Mouse (Mus musculus) intestine, postnatal 0 days (tissue): ENCODE results near the gene Gm18336. TPM values are rescaled to one million over a fixed set of nuclear protein-coding genes. Genes with fewer than 3 reads are reported as not detected.

Experiments used
- ATAC-seq: fragments of 200-750 bp; cut with Nextera tagmentation; 2 replicates; pipeline ENCODE4 v1.8.0; 2017; ENCODE audit warnings: mild to moderate bottlenecking, moderate TSS enrichment, moderate library complexity
- H3K27ac ChIP-seq: fragments of 300-500 bp; sonication (generic); 2 replicates; pipeline ENCODE4 v1.5.1; 2014; ENCODE audit warnings: mild to moderate bottlenecking, low read depth, low read length, moderate library complexity
- H3K27me3 ChIP-seq: fragments of 300-500 bp; sonication (generic); replicated peaks from 2 replicates; pipeline ENCODE4 v1.6.1; 2014; ENCODE audit warnings: low read length, mixed read lengths; ENCODE audit not compliant: control insufficient read depth, insufficient read depth
- H3K36me3 ChIP-seq: fragments of 300-500 bp; sonication (generic); 2 replicates; pipeline ENCODE4 v1.6.1; 2014; ENCODE audit warnings: mild to moderate bottlenecking, moderate library complexity; ENCODE audit not compliant: control insufficient read depth, insufficient read depth
- H3K4me1 ChIP-seq: fragments of 300-500 bp; sonication (generic); replicated peaks from 2 replicates; pipeline ENCODE4 v1.6.1; 2014; ENCODE audit warnings: antibody characterized with exemption, low read length, mixed read lengths; ENCODE audit not compliant: control insufficient read depth, insufficient read depth
- H3K4me2 ChIP-seq: fragments of 300-500 bp; sonication (generic); replicated peaks from 2 replicates; pipeline ENCODE4 v1.6.1; 2014; ENCODE audit warnings: low read depth, mild to moderate bottlenecking, moderate library complexity
- H3K4me3 ChIP-seq: fragments of 300-500 bp; sonication (generic); 2 replicates; pipeline ENCODE4 v1.5.1; 2014; ENCODE audit warnings: low read depth, low read length
- H3K9ac ChIP-seq: fragments of 300-500 bp; sonication (generic); 2 replicates; pipeline ENCODE4 v1.6.1; 2014; ENCODE audit warnings: mild to moderate bottlenecking, low read depth, low read length
- H3K9me3 ChIP-seq: fragments of 300-500 bp; sonication (generic); 2 replicates; pipeline ENCODE4 v1.6.1; 2016; ENCODE audit warnings: mixed run types; ENCODE audit not compliant: control insufficient read depth
- CTCF ChIP-seq: sonication (generic); IDR thresholded peaks from 2 replicates; pipeline ENCODE4 v1.5.1; 2016; ENCODE audit warnings: low read depth, mild to moderate bottlenecking, control low read depth, antibody characterized with exemption, moderate library complexity
- WGBS: fragments of 180-500 bp; shearing (Covaris S2); extraction: QIAGEN DNeasy Blood & Tissue Kit; methylation state at CpG from one replicate; pipeline ENCODE4 v1.1.7; 2014; 5-methylcytosine and 5-hydroxymethylcytosine counted together
- polyA plus RNA-seq: library from polyadenylated mRNA; unstranded; fragments of >200 nt; fragmentation: Nextera tagmentation; extraction: Ambion mirVana; gene quantifications from 2 replicates; pipeline ENCODE4 v1.2.1, GENCODE M21; 2015

The Gm18336 gene
- polyA plus RNA-seq, 1 experiment from 2014 or later = not detected

DNA sequence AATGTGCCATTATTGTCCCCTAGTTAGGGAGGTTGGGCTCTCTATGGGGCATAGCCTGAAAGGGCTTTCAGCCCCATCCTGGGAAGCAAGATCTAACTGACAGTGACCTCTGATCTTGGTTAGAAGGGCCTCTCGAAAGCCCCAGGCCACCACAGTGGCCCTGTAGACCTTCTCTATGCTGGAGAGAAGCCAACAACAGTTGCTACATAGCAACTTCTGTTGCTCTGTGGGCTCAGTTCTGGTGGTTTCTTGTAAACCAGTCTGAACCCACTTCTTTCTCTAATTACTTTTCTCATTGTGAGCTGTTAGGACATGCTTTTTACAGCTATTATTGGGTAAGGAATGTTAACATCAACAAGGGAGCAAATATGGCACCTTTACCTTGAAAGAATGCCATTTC is 41.8 kb downstream of the Gm18336 start:
- no peak overlapping the region for H3K9ac ChIP-seq
- TF ChIP-seq CTCF = no peak
- WGBS = 70% methylated on average over 1 of the region's 1 CpGs

DNA sequence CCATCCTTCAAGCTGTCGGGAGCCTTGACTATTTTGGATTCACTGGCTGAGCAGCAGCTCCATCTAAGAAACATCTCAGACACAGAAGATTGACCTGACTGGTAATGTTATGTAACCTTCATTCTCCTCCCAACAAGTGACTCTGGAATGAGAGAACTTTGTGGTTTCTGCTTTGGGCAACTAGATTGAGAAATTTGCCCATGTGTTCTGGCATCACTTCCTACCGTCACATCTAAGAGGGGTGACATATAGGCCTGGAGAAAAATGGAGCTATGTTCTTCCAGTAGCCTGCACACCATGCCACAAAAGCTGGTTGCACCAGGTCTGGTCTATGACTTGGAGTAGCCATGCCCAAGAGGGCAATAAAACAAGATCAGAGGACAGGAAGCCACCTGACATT is 42.4 kb downstream of the Gm18336 start:
- H3K9ac ChIP-seq = no peak overlapping the region
- ATAC-seq = no peak
- no peak for TF ChIP-seq CTCF
- no peaks in the 10 kb centered on the region for H3K9me3 ChIP-seq
- H3K4me3 ChIP-seq = no peak overlapping the region
- no peaks in the 10 kb centered on the region for H3K27me3 ChIP-seq
- WGBS = 93% methylated on average over 2 of the region's 2 CpGs
- H3K4me1 ChIP-seq = no peaks in the 10 kb centered on the region
- peaks cover 15% of the 10 kb centered on the region; the same call in 1 of the 2 replicates for H3K36me3 ChIP-seq
- H3K4me2 ChIP-seq = no peak overlapping the region
- no peak overlapping the region for H3K27ac ChIP-seq

More for the DNA sequence above, 41.8 kb downstream of the Gm18336 start:
- Histone ChIP-seq H3K4me3 (no peak overlapping the region), H3K4me1 (no peaks in the 10 kb centered on the region), H3K27me3 (no peaks in the 10 kb centered on the region), H3K9me3 (no peaks in the 10 kb centered on the region), H3K27ac (no peak overlapping the region), H3K36me3 (peaks cover 15% of the 10 kb centered on the region; the same call in 1 of the 2 replicates), H3K4me2 (no peak overlapping the region)
- ATAC-seq = no peak

Other genes starting within 250 kb of the Gm18336 start
- 0.17 TPM in 1 of 2 replicates, not detected in the other for gene Xlr5b, start 249.9 kb downstream of the Gm18336 start, polyA plus RNA-seq
- 1.4 and 1.8 TPM in 2 replicates for gene DXBay18, start 249.3 kb downstream of the Gm18336 start, polyA plus RNA-seq
- gene Spin2d, start 221.7 kb downstream of the Gm18336 start, polyA plus RNA-seq = not detected in 2 replicates
- 0.91 and 2.6 TPM in 2 replicates for gene Xlr3b, start 206.5 kb downstream of the Gm18336 start, polyA plus RNA-seq
- 0.50 and 0.88 TPM in 2 replicates for gene Xlr4b, start 184.4 kb downstream of the Gm18336 start, polyA plus RNA-seq
- gene F8a, start 170.4 kb downstream of the Gm18336 start, polyA plus RNA-seq = 21.8 and 24.2 TPM in 2 replicates
- 0.40 and 0.63 TPM in 2 replicates for gene Xlr4c, start 155.6 kb downstream of the Gm18336 start, polyA plus RNA-seq
- not detected in 2 replicates for gene Xlr3c, start 133.3 kb downstream of the Gm18336 start, polyA plus RNA-seq
- gene Xlr5a, start 105.8 kb downstream of the Gm18336 start, polyA plus RNA-seq = 0.65 and 0.97 TPM in 2 replicates
- 0.54 and 0.59 TPM in 2 replicates for gene Xlr5c, start 105.8 kb downstream of the Gm18336 start, polyA plus RNA-seq
- not detected in 2 replicates for gene Gm45015, start 61.9 kb downstream of the Gm18336 start, polyA plus RNA-seq
- gene Zfp275, start 56.1 kb downstream of the Gm18336 start, polyA plus RNA-seq = 2.2 and 2.3 TPM in 2 replicates
- gene Zfp92, start 12.4 kb upstream of the Gm18336 start, polyA plus RNA-seq = 0.21 and 0.26 TPM in 2 replicates
- gene Trex2, start 36.6 kb upstream of the Gm18336 start, polyA plus RNA-seq = not detected in 2 replicates
- gene Haus7, start 60.3 kb upstream of the Gm18336 start, polyA plus RNA-seq = 38.2 and 38.6 TPM in 2 replicates
- 35.2 and 43.0 TPM in 2 replicates for gene Bgn, start 84.9 kb upstream of the Gm18336 start, polyA plus RNA-seq
- gene Atp2b3, start 104.3 kb upstream of the Gm18336 start, polyA plus RNA-seq = 0.12 and 0.13 TPM in 2 replicates
- gene Dusp9, start 240.7 kb upstream of the Gm18336 start, polyA plus RNA-seq = 2.2 and 2.7 TPM in 2 replicates